Mouse (Mus musculus) embryonic facial prominence, embryonic 11.5 days (tissue): ENCODE data around the gene Sh3bp4. TPM values are rescaled to one million over a fixed set of nuclear protein-coding genes. Genes with fewer than 3 reads are reported as not detected.

Experiments used
- ATAC-seq: fragments of 200-750 bp; cut with Nextera tagmentation; replicated peaks from 2 replicates; pipeline ENCODE4 v1.8.0; 2017; ENCODE audit warnings: low read depth; ENCODE audit not compliant: insufficient number of reproducible peaks, low FRiP score, low TSS enrichment
- DNase-seq: peaks from one replicate; pipeline ENCODE4 v3.0.0-alpha.2; 2015; ENCODE audit warnings: low spot score
- H3K27ac ChIP-seq: fragments of 300-500 bp; sonication (generic); replicated peaks from 2 replicates; pipeline ENCODE4 v1.5.1; 2014; ENCODE audit warnings: mild to moderate bottlenecking, low read depth, low read length, control low read depth
- H3K27me3 ChIP-seq: fragments of 300-500 bp; sonication (generic); 2 replicates; pipeline ENCODE4 v1.6.1; 2014; ENCODE audit warnings: mild to moderate bottlenecking, low read length, moderate library complexity, mixed read lengths; ENCODE audit not compliant: control insufficient read depth, insufficient read depth
- H3K36me3 ChIP-seq: fragments of 300-500 bp; sonication (generic); replicated peaks from 2 replicates; pipeline ENCODE4 v1.6.1; 2014; ENCODE audit warnings: low read depth, mild to moderate bottlenecking, low read length, moderate library complexity, mixed read lengths; ENCODE audit not compliant: control insufficient read depth, insufficient read depth
- H3K4me1 ChIP-seq: fragments of 300-500 bp; sonication (generic); 2 replicates; pipeline ENCODE4 v1.6.1; 2014; ENCODE audit warnings: low read length, mixed read lengths; ENCODE audit not compliant: control insufficient read depth, insufficient read depth
- H3K4me2 ChIP-seq: fragments of 300-500 bp; sonication (generic); 2 replicates; pipeline ENCODE4 v1.6.1; 2014; ENCODE audit warnings: low read depth, mild to moderate bottlenecking, control low read depth, low read length, moderate library complexity
- H3K4me3 ChIP-seq: fragments of 300-500 bp; sonication (generic); 2 replicates; pipeline ENCODE4 v1.5.1; 2014; ENCODE audit warnings: low read depth, low read length, control low read depth
- H3K9ac ChIP-seq: fragments of 300-500 bp; sonication (generic); replicated peaks from 2 replicates; pipeline ENCODE4 v1.6.1; 2014; ENCODE audit warnings: mild to moderate bottlenecking, control low read depth, low read length
- H3K9me3 ChIP-seq: fragments of 300-500 bp; sonication (generic); replicated peaks from 2 replicates; pipeline ENCODE4 v1.6.1; 2016; ENCODE audit warnings: mild to moderate bottlenecking, low read length, inconsistent platforms, mixed read lengths; ENCODE audit not compliant: control insufficient read depth
- WGBS: fragments of 180-500 bp; shearing (Covaris S2); extraction: QIAGEN DNeasy Blood & Tissue Kit; methylation state at CpG from one replicate; pipeline ENCODE4 v1.1.7; 2014; 5-methylcytosine and 5-hydroxymethylcytosine counted together
- polyA plus RNA-seq: library from polyadenylated mRNA; unstranded; fragments of >200 nt; fragmentation: Nextera tagmentation; extraction: Ambion mirVana; gene quantifications from 2 replicates; pipeline ENCODE4 v1.2.1, GENCODE M21; 2014

Gene Sh3bp4
- 22.0 and 25.2 TPM in 2 replicates for polyA plus RNA-seq

- ATAC-seq (peak; percentile 92), DNase-seq (peak; percentile 100)
- WGBS, result under 1% methylated on average over 59 of the region's 63 CpGs
- Histone ChIP-seq H3K4me3 (peak within 1 kb of the TSS; percentile 79), H3K27ac (peak within 1 kb of the TSS; percentile 78), H3K9ac (peak within 1 kb of the TSS; percentile 88), H3K36me3 (no peaks in the 10 kb centered on the region), H3K4me1 (peaks cover 2% of the 10 kb centered on the region; the same call in 1 of the 2 replicates), H3K9me3 (no peaks in the 10 kb centered on the region), H3K4me2 (peak within 1 kb of the TSS; percentile 82), H3K27me3 (no peaks in the 10 kb centered on the region)
Measured at GRCm38 (mm10) chr1:89070103-89070700, at the start of gene Sh3bp4. Gene Sh3bp4 (plus strand): TSS chr1:89070415.

- WGBS, result 75% methylated on average over 7 of the region's 7 CpGs
- H3K4me3 ChIP-seq, result no peak overlapping the region
- ATAC-seq (no peak), DNase-seq (no peak)
- H3K4me2 ChIP-seq, result no peak overlapping the region
- H3K27me3 ChIP-seq, result no peaks in the 10 kb centered on the region
- no peak overlapping the region for H3K27ac ChIP-seq
- H3K9me3 ChIP-seq, result no peaks in the 10 kb centered on the region
- no peaks in the 10 kb centered on the region for H3K4me1 ChIP-seq
- H3K9ac ChIP-seq, result no peak overlapping the region
- no peaks in the 10 kb centered on the region for H3K36me3 ChIP-seq
Measured at GRCm38 (mm10) chr1:89022997-89023396, 47.2 kb upstream of the Sh3bp4 start.

GRCm38 (mm10) chr1:89024696-89025612, 45.3 kb upstream of the Sh3bp4 start:
- DNase-seq, result no peak
- 57% methylated on average over 9 of the region's 9 CpGs for WGBS
- no peaks in the 10 kb centered on the region for H3K4me1 ChIP-seq
- no peaks in the 10 kb centered on the region for H3K27me3 ChIP-seq
- no peak overlapping the region for H3K27ac ChIP-seq
- no peaks in the 10 kb centered on the region for H3K36me3 ChIP-seq
- H3K4me2 ChIP-seq, result no peak overlapping the region
- no peaks in the 10 kb centered on the region for H3K9me3 ChIP-seq
- H3K9ac ChIP-seq, result no peak overlapping the region
- no peak for ATAC-seq
- H3K4me3 ChIP-seq, result no peak overlapping the region

- Histone ChIP-seq H3K27me3 (no peaks in the 10 kb centered on the region), H3K4me3 (no peak overlapping the region), H3K9ac (no peak overlapping the region), H3K4me2 (no peak overlapping the region), H3K4me1 (no peaks in the 10 kb centered on the region), H3K27ac (no peak overlapping the region), H3K36me3 (no peaks in the 10 kb centered on the region), H3K9me3 (no peaks in the 10 kb centered on the region)
- DNase-seq (no peak), ATAC-seq (no peak)
- WGBS, result 90% methylated on average over 1 of the region's 1 CpGs
Measured at GRCm38 (mm10) chr1:89026040-89026439, 44.2 kb upstream of the Sh3bp4 start.

GRCm38 (mm10) chr1:89029136-89029927, 40.9 kb upstream of the Sh3bp4 start:
- Histone ChIP-seq H3K27me3 (no peaks in the 10 kb centered on the region), H3K27ac (no peak overlapping the region), H3K36me3 (no peaks in the 10 kb centered on the region), H3K4me1 (no peaks in the 10 kb centered on the region), H3K9me3 (no peaks in the 10 kb centered on the region), H3K4me2 (no peak overlapping the region), H3K4me3 (no peak overlapping the region), H3K9ac (no peak overlapping the region)
- DNase-seq (no peak), ATAC-seq (no peak)
- 74% methylated on average over 11 of the region's 11 CpGs for WGBS

GRCm38 (mm10) chr1:89033661-89034060, 36.6 kb upstream of the Sh3bp4 start:
- Histone ChIP-seq H3K9ac (no peak overlapping the region), H3K4me3 (no peak overlapping the region), H3K4me1 (no peaks in the 10 kb centered on the region), H3K36me3 (no peaks in the 10 kb centered on the region), H3K27me3 (no peaks in the 10 kb centered on the region), H3K4me2 (no peak overlapping the region), H3K9me3 (no peaks in the 10 kb centered on the region), H3K27ac (peak overlapping the region; percentile 2; the same call in 1 of the 2 replicates)
- ATAC-seq (no peak), DNase-seq (peak; percentile 83)
- 38% methylated on average over 8 of the region's 8 CpGs for WGBS

- WGBS, result 66% methylated on average over 4 of the region's 4 CpGs
- no peaks in the 10 kb centered on the region for H3K9me3 ChIP-seq
- H3K9ac ChIP-seq, result no peak overlapping the region
- peak; percentile 20 for DNase-seq
- no peak overlapping the region; the same call in 1 of the 2 replicates for H3K27ac ChIP-seq
- no peaks in the 10 kb centered on the region for H3K4me1 ChIP-seq
- H3K27me3 ChIP-seq, result no peaks in the 10 kb centered on the region
- no peaks in the 10 kb centered on the region for H3K36me3 ChIP-seq
- no peak for ATAC-seq
- H3K4me3 ChIP-seq, result no peak overlapping the region
- no peak overlapping the region for H3K4me2 ChIP-seq
Measured at GRCm38 (mm10) chr1:89034061-89034460, 36.2 kb upstream of the Sh3bp4 start.
